Mouse (Mus musculus): ENCODE data around the gene Ptms. TPM values are rescaled to one million over a fixed set of nuclear protein-coding genes. Genes with fewer than 3 reads are reported as not detected.
A peak's percentile ranks its signal among the peaks of the same experiment; 100 is the strongest.

Gene Ptms
- 271 and 416 TPM in 2 replicates for polyA plus RNA-seq (2016; fragmentation: Nextera tagmentation; extraction: Ambion mirVana)

- Histone ChIP-seq H3K4me1 (replicated peaks) (peaks cover 70% of the 10 kb centered on the region), H3K4me3 (peak within 1 kb of the TSS; percentile 90), H3K9me3 (no peaks in the 10 kb centered on the region), H3K27ac (peak within 1 kb of the TSS; percentile 100), H3K27me3 (ENCODE audit: insufficient read depth, poor library complexity, severe bottlenecking) (no peaks in the 10 kb centered on the region), H3K36me3 (peaks cover 8% of the 10 kb centered on the region)
- under 1% methylated on average over 13 of the region's 13 CpGs for WGBS
- DNase-seq (ENCODE audit: low spot score): peak; percentile 97
Observed at GRCm38 (mm10) chr6:124919695-124920317, at the start of gene Ptms. Ptms (minus strand) TSS chr6:124920103.

- WGBS: 72% methylated on average over 4 of the region's 4 CpGs
- H3K4me1 ChIP-seq (replicated peaks): peaks cover 22% of the 10 kb centered on the region
- H3K4me3 ChIP-seq: no peak overlapping the region
- H3K9me3 ChIP-seq: peaks cover 5% of the 10 kb centered on the region
- no peak overlapping the region for H3K27ac ChIP-seq
- peaks cover 16% of the 10 kb centered on the region for H3K36me3 ChIP-seq
- no peaks in the 10 kb centered on the region for H3K27me3 ChIP-seq (ENCODE audit: insufficient read depth, poor library complexity, severe bottlenecking)
- peak; percentile 42 for DNase-seq (ENCODE audit: low spot score)
Observed at GRCm38 (mm10) chr6:124967766-124968165, 47.9 kb upstream of the Ptms start.

- Histone ChIP-seq H3K4me3 (peak overlapping the region; percentile 83), H3K27ac (no peak overlapping the region), H3K27me3 (ENCODE audit: insufficient read depth, poor library complexity, severe bottlenecking) (no peaks in the 10 kb centered on the region), H3K36me3 (peaks cover 28% of the 10 kb centered on the region), H3K9me3 (peaks cover 5% of the 10 kb centered on the region), H3K4me1 (replicated peaks) (peaks cover 22% of the 10 kb centered on the region)
- WGBS: 95% methylated on average over 7 of the region's 7 CpGs
- DNase-seq (ENCODE audit: low spot score): no peak
Observed at GRCm38 (mm10) chr6:124966466-124967118, 46.7 kb upstream of the Ptms start.

GRCm38 (mm10) chr6:124965747-124966146 lies 45.8 kb upstream of the Ptms start:
- Histone ChIP-seq H3K9me3 (peaks cover 5% of the 10 kb centered on the region), H3K4me1 (replicated peaks) (peaks cover 22% of the 10 kb centered on the region), H3K27me3 (ENCODE audit: insufficient read depth, poor library complexity, severe bottlenecking) (no peaks in the 10 kb centered on the region), H3K36me3 (peaks cover 36% of the 10 kb centered on the region), H3K27ac (peak overlapping the region; percentile 97), H3K4me3 (peak overlapping the region; percentile 83)
- no peak for DNase-seq (ENCODE audit: low spot score)
- WGBS: 16% methylated on average over 15 of the region's 15 CpGs

- under 1% methylated on average over 68 of the region's 68 CpGs for WGBS
Observed at GRCm38 (mm10) chr6:124965088-124965719, 45.3 kb upstream of the Ptms start, which contains the start of gene Cops7a. Cops7a (minus strand) TSS chr6:124965538.

GRCm38 (mm10) chr6:124964638-124965037 lies 44.7 kb upstream of the Ptms start:
- WGBS: 41% methylated on average over 16 of the region's 16 CpGs
- Histone ChIP-seq H3K27ac (peak overlapping the region; percentile 97), H3K27me3 (ENCODE audit: insufficient read depth, poor library complexity, severe bottlenecking) (no peaks in the 10 kb centered on the region), H3K9me3 (peaks cover 5% of the 10 kb centered on the region), H3K4me1 (replicated peaks) (peaks cover 22% of the 10 kb centered on the region), H3K36me3 (peaks cover 47% of the 10 kb centered on the region), H3K4me3 (peak overlapping the region; percentile 83)
- DNase-seq (ENCODE audit: low spot score): no peak

More at GRCm38 (mm10) chr6:124965088-124965719, 45.3 kb upstream of the Ptms start, which contains the start of gene Cops7a:
- Histone ChIP-seq H3K9me3 (peaks cover 5% of the 10 kb centered on the region), H3K27ac (peak within 1 kb of the TSS; percentile 97), H3K4me1 (replicated peaks) (peaks cover 22% of the 10 kb centered on the region), H3K36me3 (peaks cover 42% of the 10 kb centered on the region), H3K27me3 (ENCODE audit: insufficient read depth, poor library complexity, severe bottlenecking) (no peaks in the 10 kb centered on the region), H3K4me3 (peak within 1 kb of the TSS; percentile 83)
- peak; percentile 97 for DNase-seq (ENCODE audit: low spot score)

GRCm38 (mm10) chr6:124961021-124961420 lies 41.1 kb upstream of the Ptms start:
- 93% methylated on average over 12 of the region's 12 CpGs for WGBS
- H3K36me3 ChIP-seq: peaks cover 69% of the 10 kb centered on the region
- no peak for DNase-seq (ENCODE audit: low spot score)
- no peak overlapping the region for H3K27ac ChIP-seq
- H3K4me3 ChIP-seq: no peak overlapping the region
- no peaks in the 10 kb centered on the region for H3K9me3 ChIP-seq
- no peaks in the 10 kb centered on the region for H3K27me3 ChIP-seq (ENCODE audit: insufficient read depth, poor library complexity, severe bottlenecking)
- H3K4me1 ChIP-seq (replicated peaks): peaks cover 17% of the 10 kb centered on the region

GRCm38 (mm10) chr6:124959960-124960359 lies 40.1 kb upstream of the Ptms start:
- no peaks in the 10 kb centered on the region for H3K27me3 ChIP-seq (ENCODE audit: insufficient read depth, poor library complexity, severe bottlenecking)
- no peak overlapping the region for H3K27ac ChIP-seq
- no peak overlapping the region for H3K4me3 ChIP-seq
- no peaks in the 10 kb centered on the region for H3K9me3 ChIP-seq
- DNase-seq (ENCODE audit: low spot score): no peak
- peaks cover 79% of the 10 kb centered on the region for H3K36me3 ChIP-seq
- 89% methylated on average over 13 of the region's 13 CpGs for WGBS
- H3K4me1 ChIP-seq (replicated peaks): peaks cover 9% of the 10 kb centered on the region

- no peaks in the 10 kb centered on the region for H3K27me3 ChIP-seq (ENCODE audit: insufficient read depth, poor library complexity, severe bottlenecking)
- H3K9me3 ChIP-seq: no peaks in the 10 kb centered on the region
- no peak overlapping the region for H3K27ac ChIP-seq
- peaks cover 82% of the 10 kb centered on the region for H3K36me3 ChIP-seq
- H3K4me1 ChIP-seq (replicated peaks): no peaks in the 10 kb centered on the region
- WGBS: 89% methylated on average over 3 of the region's 3 CpGs
- H3K4me3 ChIP-seq: no peak overlapping the region
- no peak for DNase-seq (ENCODE audit: low spot score)
Observed at GRCm38 (mm10) chr6:124958127-124958526, 38.2 kb upstream of the Ptms start.

- Histone ChIP-seq H3K9me3 (peaks cover 8% of the 10 kb centered on the region; the same call in 1 of the 2 replicates), H3K27ac (no peak overlapping the region), H3K27me3 (ENCODE audit: insufficient read depth, poor library complexity, severe bottlenecking) (no peaks in the 10 kb centered on the region), H3K4me3 (no peak overlapping the region), H3K4me1 (replicated peaks) (no peaks in the 10 kb centered on the region), H3K36me3 (peaks cover 57% of the 10 kb centered on the region)
- WGBS: 97% methylated on average over 4 of the region's 4 CpGs
- DNase-seq (ENCODE audit: low spot score): no peak
Observed at GRCm38 (mm10) chr6:124955212-124955611, 35.3 kb upstream of the Ptms start.

GRCm38 (mm10) chr6:124953991-124954715 lies 34.2 kb upstream of the Ptms start:
- Histone ChIP-seq H3K9me3 (peaks cover 8% of the 10 kb centered on the region; the same call in 1 of the 2 replicates), H3K4me1 (replicated peaks) (no peaks in the 10 kb centered on the region), H3K27me3 (ENCODE audit: insufficient read depth, poor library complexity, severe bottlenecking) (no peaks in the 10 kb centered on the region), H3K36me3 (peaks cover 47% of the 10 kb centered on the region), H3K4me3 (no peak overlapping the region), H3K27ac (no peak overlapping the region)
- no peak for DNase-seq (ENCODE audit: low spot score)
- WGBS: 82% methylated on average over 2 of the region's 2 CpGs

- no peaks in the 10 kb centered on the region for H3K9me3 ChIP-seq
- no peak overlapping the region for H3K4me3 ChIP-seq
- 89% methylated on average over 3 of the region's 3 CpGs for WGBS
- no peak for DNase-seq (ENCODE audit: low spot score)
- H3K36me3 ChIP-seq: peaks cover 16% of the 10 kb centered on the region
- H3K27me3 ChIP-seq (ENCODE audit: insufficient read depth, poor library complexity, severe bottlenecking): no peaks in the 10 kb centered on the region
- no peaks in the 10 kb centered on the region for H3K4me1 ChIP-seq (replicated peaks)
- H3K27ac ChIP-seq: no peak overlapping the region
Observed at GRCm38 (mm10) chr6:124943526-124943925, 23.6 kb upstream of the Ptms start.
